Mouse (Mus musculus) small intestine, adult 2 months (tissue): Measurements from ENCODE around the gene I830077J02Rik.

ENCODE experiments used
- CTCF ChIP-seq: fragments of 200-500 bp; IDR thresholded peaks from 2 replicates; pipeline ENCODE4 v1.5.1; 2012; ENCODE audit warnings: low read depth, mild to moderate bottlenecking, control low read depth, inconsistent platforms, low read length, moderate library complexity, mixed read lengths; ENCODE audit not compliant: insufficient replicate concordance, insufficient read length; ENCODE audit errors: extremely low read depth
- POLR2A ChIP-seq: fragments of 200-500 bp; IDR thresholded peaks from 2 replicates; pipeline ENCODE4 v1.6.1; 2012; ENCODE audit warnings: low read depth, mild to moderate bottlenecking, control low read depth, inconsistent platforms, low read length, moderate library complexity

- TF ChIP-seq CTCF (no peak), POLR2A (no peak)
Observed at GRCm38 (mm10) chr3:105927561-105928194, 4.8 kb downstream of the I830077J02Rik start.
